Mouse (Mus musculus): Measurements from ENCODE around the gene Dnajb13. TPM values are rescaled to one million over a fixed set of nuclear protein-coding genes. Genes with fewer than 3 reads are reported as not detected.

Dnajb13 gene
- total RNA-seq (2021) = under 1 TPM; 0.36 to 0.66 TPM
- long read RNA-seq, experiment 1, partial matches to known transcripts = 0 of 1 reads
- long read RNA-seq, experiment 1, other reads (novel, unspliced or antisense) = 1 of 1 reads
- long read RNA-seq, experiment 2 = 0 reads

- intact Hi-C loops (cut with DNase I) = no loop called here
- DNase-seq (ENCODE audit: low spot score in 2 of 2) = peak in 1 of 2 experiments; percentile 34
These were observed at the start of gene Dnajb13 for GRCm38 (mm10) chr7:100514573-100514972. Dnajb13 (minus strand) TSS chr7:100514960.

GRCm38 (mm10) chr7:100561861-100562587 lies 47.3 kb upstream of the Dnajb13 start:
- intact Hi-C loops (cut with DNase I) = no loop called here
- DNase-seq (ENCODE audit: low spot score in 2 of 2) = no peak

GRCm38 (mm10) chr7:100559331-100559730 lies 44.6 kb upstream of the Dnajb13 start:
- intact Hi-C loops (cut with DNase I) = no loop called here
- no peak for DNase-seq (ENCODE audit: low spot score in 2 of 2)

- DNase-seq (ENCODE audit: low spot score in 2 of 2) = no peak
- intact Hi-C loops (cut with DNase I) = no loop called here
These were observed 42.5 kb upstream of the Dnajb13 start for GRCm38 (mm10) chr7:100557241-100557640.

- peak; percentile 57 to 65 for DNase-seq (ENCODE audit: low spot score in 2 of 2)
- intact Hi-C loops (cut with DNase I) = no loop called here
These were observed 40.7 kb upstream of the Dnajb13 start for GRCm38 (mm10) chr7:100555431-100555951.

GRCm38 (mm10) chr7:100554939-100555338 lies 40.2 kb upstream of the Dnajb13 start:
- DNase-seq (ENCODE audit: low spot score in 2 of 2) = no peak
- intact Hi-C loops (cut with DNase I) = loop anchor here (5.0 kb wide), 1 partner anchor 52 kb away; the partner anchor contains the start of genes Mrpl48 and Rab6a

GRCm38 (mm10) chr7:100550338-100551007 lies 35.7 kb upstream of the Dnajb13 start:
- DNase-seq (ENCODE audit: low spot score in 2 of 2) = peak; percentile 69 to 82
- intact Hi-C loops (cut with DNase I) = loop anchor here (5.0 kb wide), 1 partner anchor 57 kb away; the partner anchor contains the start of genes Mrpl48 and Rab6a

- intact Hi-C loops (cut with DNase I) = loop anchor here (5.0 kb wide), 1 partner anchor 58 kb away; the partner anchor contains the start of genes Mrpl48 and Rab6a
- no peak for DNase-seq (ENCODE audit: low spot score in 2 of 2)
These were observed 35.0 kb upstream of the Dnajb13 start for GRCm38 (mm10) chr7:100549796-100550195.

GRCm38 (mm10) chr7:100547631-100548030 lies 32.9 kb upstream of the Dnajb13 start:
- DNase-seq (ENCODE audit: low spot score in 2 of 2) = no peak
- intact Hi-C loops (cut with DNase I) = no loop called here

GRCm38 (mm10) chr7:100544437-100544836 lies 29.7 kb upstream of the Dnajb13 start:
- intact Hi-C loops (cut with DNase I) = no loop called here
- no peak for DNase-seq (ENCODE audit: low spot score in 2 of 2)

GRCm38 (mm10) chr7:100539516-100539915 lies 24.8 kb upstream of the Dnajb13 start:
- intact Hi-C loops (cut with DNase I) = loop anchor here (10.0 kb wide), 1 partner anchor 45 kb away; no protein-coding TSS in a partner anchor
- no peak for DNase-seq (ENCODE audit: low spot score in 2 of 2)

- no peak for DNase-seq (ENCODE audit: low spot score in 2 of 2)
- intact Hi-C loops (cut with DNase I) = loop anchor here (10.0 kb wide), 1 partner anchor 47 kb away; no protein-coding TSS in a partner anchor
These were observed 22.8 kb upstream of the Dnajb13 start for GRCm38 (mm10) chr7:100537519-100537902.

GRCm38 (mm10) chr7:100536804-100537518 lies 22.2 kb upstream of the Dnajb13 start, which contains the start of gene Coa4:
Coa4 (plus strand) TSS chr7:100537071.
- intact Hi-C loops (cut with DNase I) = loop anchor here (10.0 kb wide), 1 partner anchor 48 kb away; no protein-coding TSS in a partner anchor
- DNase-seq (ENCODE audit: low spot score in 2 of 2) = peak; percentile 89 to 91

- no peak for DNase-seq (ENCODE audit: low spot score in 2 of 2)
- intact Hi-C loops (cut with DNase I) = loop anchor here (10.0 kb wide), 1 partner anchor 49 kb away; no protein-coding TSS in a partner anchor
These were observed 21.1 kb upstream of the Dnajb13 start for GRCm38 (mm10) chr7:100535831-100536230.

GRCm38 (mm10) chr7:100534216-100534615 lies 19.5 kb upstream of the Dnajb13 start:
- DNase-seq (ENCODE audit: low spot score in 2 of 2) = no peak
- intact Hi-C loops (cut with DNase I) = loop anchor here (10.0 kb wide), 1 partner anchor 51 kb away; no protein-coding TSS in a partner anchor

GRCm38 (mm10) chr7:100533503-100533902 lies 18.7 kb upstream of the Dnajb13 start:
- no peak for DNase-seq (ENCODE audit: low spot score in 2 of 2)
- intact Hi-C loops (cut with DNase I) = loop anchor here (10.0 kb wide), 1 partner anchor 51 kb away; no protein-coding TSS in a partner anchor

- intact Hi-C loops (cut with DNase I) = loop anchor here (10.0 kb wide), 1 partner anchor 54 kb away; no protein-coding TSS in a partner anchor
- DNase-seq (ENCODE audit: low spot score in 2 of 2) = no peak
These were observed 16.0 kb upstream of the Dnajb13 start for GRCm38 (mm10) chr7:100530766-100531165.

GRCm38 (mm10) chr7:100524669-100525068 lies 9.9 kb upstream of the Dnajb13 start:
- intact Hi-C loops (cut with DNase I) = loop anchor here (5.0 to 10.0 kb wide), 3 partner anchors 113 to 340 kb away; partner anchors contain the start of gene Relt

GRCm38 (mm10) chr7:100522222-100522621 lies 7.5 kb upstream of the Dnajb13 start:
- intact Hi-C loops (cut with DNase I) = loop anchor here (5.0 to 10.0 kb wide), 3 partner anchors 115 to 343 kb away; partner anchors contain the start of gene Relt
- DNase-seq (ENCODE audit: low spot score in 2 of 2) = no peak

More at GRCm38 (mm10) chr7:100524669-100525068, 9.9 kb upstream of the Dnajb13 start:
- no peak for DNase-seq (ENCODE audit: low spot score in 2 of 2)
